Mouse (Mus musculus) E14TG2a.4 (cell line): ENCODE measurements around the gene Rnaseh2a.

Source experiments
- CTCF ChIP-seq: conservative IDR thresholded peaks from 2 replicates; pipeline ENCODE4 v1.5.1; 2014; ENCODE audit warnings: low read length
- POU5F1 ChIP-seq: IDR thresholded peaks from 2 replicates; pipeline ENCODE4 v1.6.1; 2014; ENCODE audit warnings: low read length, borderline replicate concordance

DNA sequence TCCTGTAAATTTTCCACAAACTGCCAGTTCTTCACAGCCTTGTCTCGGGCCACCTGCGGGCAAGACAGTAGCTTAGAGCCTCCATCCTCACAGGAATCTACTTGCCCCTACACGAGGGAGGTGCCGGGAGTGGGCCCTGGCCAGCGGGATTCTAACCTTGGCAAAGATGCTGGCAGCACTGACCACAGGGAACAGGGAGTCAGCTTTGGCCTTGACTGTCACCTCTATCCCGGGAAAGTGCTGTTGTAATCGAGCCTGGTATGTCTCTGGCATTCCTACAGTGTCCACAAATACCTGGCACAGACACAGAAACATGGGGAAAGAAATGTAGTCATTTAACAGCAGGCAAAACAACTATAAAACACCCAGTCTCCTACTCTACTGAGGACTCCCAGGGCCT, 9.8 kb downstream of the Rnaseh2a start:
- TF ChIP-seq CTCF (no peak), POU5F1 (no peak)
